Mouse (Mus musculus): Measurements from ENCODE around the gene Srl. TPM values are rescaled to one million over a fixed set of nuclear protein-coding genes. Genes with fewer than 3 reads are reported as not detected.

The Srl gene
- total RNA-seq, 4 experiments from 2014 or later: 1,019 to 1,332 (median 1,204) TPM

Other genes starting within 250 kb of the Srl start
- 10 to 100 TPM; 39.3 to 50.8 (median 41.4) TPM for gene Adcy9, start 121.3 kb downstream of the Srl start, total RNA-seq (2022)
- gene Tfap4, start 18.0 kb upstream of the Srl start, total RNA-seq (2022): 1 to 10 TPM; 3.2 to 5.5 (median 3.7) TPM
- gene Glis2, start 52.9 kb upstream of the Srl start, total RNA-seq (2022): 1 to 10 TPM; 1.8 to 4.0 (median 3.5) TPM
- 100 to 1,000 TPM in 3 of 4 experiments, 10 to 100 TPM in 1; 93.3 to 129 (median 113) TPM for gene Pam16, start 83.2 kb upstream of the Srl start, total RNA-seq (2022)
- gene Vasn, start 98.1 kb upstream of the Srl start, total RNA-seq (2022): 1 to 10 TPM; 2.5 to 4.3 (median 3.9) TPM
- 100 to 1,000 TPM in 1 of 4 experiments, 10 to 100 TPM in 3; 99.4 to 103 (median 99.8) TPM for gene Dnaja3, start 98.2 kb upstream of the Srl start, total RNA-seq (2022)
- 10 to 100 TPM; 11.7 to 15.1 (median 14.0) TPM for gene Coro7, start 138.0 kb upstream of the Srl start, total RNA-seq (2022)
- 1 to 10 TPM; 1.9 to 3.3 (median 2.8) TPM for gene Nmral1, start 177.5 kb upstream of the Srl start, total RNA-seq (2022)
- 10 to 100 TPM; 38.6 to 42.3 (median 41.9) TPM for gene Hmox2, start 184.5 kb upstream of the Srl start, total RNA-seq (2022)
- gene Cdip1, start 248.5 kb upstream of the Srl start, total RNA-seq (2022): 10 to 100 TPM; 68.2 to 77.8 (median 71.6) TPM